Mouse (Mus musculus) olfactory bulb, adult 2 months (tissue): ENCODE measurements around the gene Zfyve28.

Experiments used
- CTCF ChIP-seq: fragments of 200-500 bp; IDR thresholded peaks from 2 replicates; pipeline ENCODE4 v1.5.1; 2012; ENCODE audit warnings: low read depth, mild to moderate bottlenecking, low read length, moderate library complexity; ENCODE audit not compliant: insufficient read depth
- POLR2A ChIP-seq: fragments of 200-500 bp; IDR thresholded peaks from 2 replicates; pipeline ENCODE4 v1.6.1; 2012; ENCODE audit warnings: mild to moderate bottlenecking, low read depth, low read length, moderate library complexity; ENCODE audit not compliant: insufficient read depth

GRCm38 (mm10) chr5:34295141-34295540 is 6.9 kb upstream of the Zfyve28 start:
- TF ChIP-seq CTCF (no peak), POLR2A (no peak)
